ENCODE assay signal across 8 mouse cellular contexts in genomic region chr12:52005877-52006632, GRCm38 (mm10). TPM values are rescaled to one million over a fixed set of nuclear protein-coding genes. Genes with fewer than 3 reads are reported as not detected.
DNase-seq lines count a peak whose midpoint lies in the region; ATAC-seq and TF ChIP-seq lines count a peak whose summit lies in the region.

Dtd2 (minus strand) TSS chr12:52006501.

- H3K36me3 ChIP-seq in G1E (replicated peaks) = peaks cover 32% of the 10 kb centered on the region
- no peaks in the 10 kb centered on the region for H3K36me3 ChIP-seq in forebrain, postnatal 0 days (ENCODE audit: insufficient read depth)
- H3K36me3 ChIP-seq in lung, embryonic 16.5 days (ENCODE audit: control insufficient read depth, insufficient read depth, low read length) = no peaks in the 10 kb centered on the region; the same call in 1 of the 2 replicates

- H3K9ac ChIP-seq in forebrain, postnatal 0 days = peak within 1 kb of the TSS; percentile 78
- H3K9ac ChIP-seq in lung, embryonic 16.5 days (ENCODE audit: low read length) = peak within 1 kb of the TSS; percentile 93

- H3K27me3 ChIP-seq in G1E (ENCODE audit: insufficient read depth, low read length) = peaks cover 6% of the 10 kb centered on the region
- H3K27me3 ChIP-seq in forebrain, postnatal 0 days (ENCODE audit: insufficient read depth, low read length) = no peaks in the 10 kb centered on the region
- no peaks in the 10 kb centered on the region for H3K27me3 ChIP-seq in lung, embryonic 16.5 days (ENCODE audit: control insufficient read depth, insufficient read depth, low read depth, low read length)

- ATAC-seq in G1E (ENCODE audit: extremely low read depth, insufficient number of reproducible peaks, low FRiP score, poor library complexity, severe bottlenecking) = peak; percentile 78
- ATAC-seq in forebrain, postnatal 0 days = peak; percentile 98
- peak; percentile 88 to 90 for ATAC-seq in hematopoietic stem cell, adult 5-6 weeks (replicated peaks in 1 of 2; ENCODE audit: insufficient read depth in 1 of 2, low FRiP score in 2 of 2, low TSS enrichment in 1 of 2, low read depth in 1 of 2, poor library complexity in 2 of 2, severe bottlenecking in 2 of 2)
- ATAC-seq in lung, embryonic 16.5 days (ENCODE audit: low read depth) = peak; percentile 98

- no peak for TF ChIP-seq CTCF in G1E (IDR thresholded peaks at IDR 0.05; ENCODE audit: low read depth, low read length)
- no peak for TF ChIP-seq CTCF in forebrain, postnatal 0 days (IDR thresholded peaks at IDR 0.05; ENCODE audit: low read depth)

- H3K4me3 ChIP-seq in G1E (ENCODE audit: low read depth, low read length) = peak within 1 kb of the TSS; percentile 77
- H3K4me3 ChIP-seq in forebrain, postnatal 0 days (ENCODE audit: low read depth, low read length) = peak within 1 kb of the TSS; percentile 81
- H3K4me3 ChIP-seq in lung, embryonic 16.5 days (ENCODE audit: low read length) = peak within 1 kb of the TSS; percentile 87

- peaks cover 25% of the 10 kb centered on the region for H3K4me1 ChIP-seq in G1E (ENCODE audit: insufficient read depth, low read depth, low read length)
- no peaks in the 10 kb centered on the region for H3K4me1 ChIP-seq in forebrain, postnatal 0 days (ENCODE audit: insufficient read depth)
- H3K4me1 ChIP-seq in lung, embryonic 16.5 days (replicated peaks; ENCODE audit: control insufficient read depth, insufficient read depth, low read length) = 0 out of 2 replicates have a peak, but pooled peaks cover 2% of the 10 kb centered on the region

- peak; percentile 95 for DNase-seq in G1E (ENCODE audit: low spot score)
- peak; percentile 86 to 95 for DNase-seq in cerebellum, adult 18-20 months
- peak; percentile 97 for DNase-seq in forebrain, postnatal 0 days
- peak; percentile 67 for DNase-seq in layer of hippocampus, adult 9-10 months (ENCODE audit: low spot score)
- peak; percentile 93 for DNase-seq in ovary, postnatal 10 days (ENCODE audit: low spot score)
- DNase-seq in thymus, postnatal 10 days (ENCODE audit: low spot score in 2 of 2) = peak; percentile 90 to 97

- 3% methylated on average over 46 of the region's 46 CpGs for WGBS in forebrain, postnatal 0 days
- under 1% methylated on average over 46 of the region's 46 CpGs for WGBS in lung, embryonic 16.5 days

- peak within 1 kb of the TSS; percentile 74 for H3K4me2 ChIP-seq in forebrain, postnatal 0 days (ENCODE audit: low read depth)
- H3K4me2 ChIP-seq in lung, embryonic 16.5 days (ENCODE audit: low read depth, low read length) = peak within 1 kb of the TSS; percentile 81

- peak within 1 kb of the TSS; percentile 79 for H3K27ac ChIP-seq in forebrain, postnatal 0 days (ENCODE audit: low read depth, low read length)
- H3K27ac ChIP-seq in lung, embryonic 16.5 days (ENCODE audit: low read length) = peak within 1 kb of the TSS; percentile 83

- no peaks in the 10 kb centered on the region for H3K9me3 ChIP-seq in G1E (replicated peaks)
- no peaks in the 10 kb centered on the region for H3K9me3 ChIP-seq in forebrain, postnatal 0 days (ENCODE audit: low read length)
- no peaks in the 10 kb centered on the region for H3K9me3 ChIP-seq in lung, embryonic 16.5 days (ENCODE audit: control insufficient read depth, low read length)

RNA-seq across cellular contexts. Expression of gene Dtd2, which starts in this region (rescaled TPM):
- total RNA-seq in G1E (2014; fragmentation: Nextera tagmentation) (31.5 and 34.6 TPM in 2 replicates), G1E (2017) (12.8 and 13.2 TPM in 2 replicates)
- 8.7 and 12.1 TPM in 2 replicates for polyA plus RNA-seq in G1E (2012)
- total RNA-seq in forebrain, postnatal 0 days (2014; rRNA removed) = 16.3 and 17.9 TPM in 2 replicates
- 20.9 and 23.1 TPM in 2 replicates for polyA plus RNA-seq in forebrain, postnatal 0 days (2015; fragmentation: Nextera tagmentation; extraction: Ambion mirVana)
- total RNA-seq in hematopoietic stem cell, adult 5-6 weeks (2017) = 9.0 and 20.8 TPM in 2 replicates
- polyA plus RNA-seq in lung, embryonic 16.5 days (2015; fragmentation: Nextera tagmentation; extraction: Ambion mirVana) = 24.4 and 25.7 TPM in 2 replicates

Comparison
In these comparisons a context has a peak if more than half of its experiments do, and no peak if none do; other contexts are left out.
1. Peak in every context shown above with its lines: DNase-seq, ATAC-seq, H3K4me3 ChIP-seq and H3K27ac ChIP-seq.